Mouse (Mus musculus): ENCODE measurements around the gene Epb41l5. TPM values are rescaled to one million over a fixed set of nuclear protein-coding genes. Genes with fewer than 3 reads are reported as not detected.

Epb41l5 gene
- polyA plus RNA-seq, 1 experiment from 2014 or later: 25.5 TPM

DNA sequence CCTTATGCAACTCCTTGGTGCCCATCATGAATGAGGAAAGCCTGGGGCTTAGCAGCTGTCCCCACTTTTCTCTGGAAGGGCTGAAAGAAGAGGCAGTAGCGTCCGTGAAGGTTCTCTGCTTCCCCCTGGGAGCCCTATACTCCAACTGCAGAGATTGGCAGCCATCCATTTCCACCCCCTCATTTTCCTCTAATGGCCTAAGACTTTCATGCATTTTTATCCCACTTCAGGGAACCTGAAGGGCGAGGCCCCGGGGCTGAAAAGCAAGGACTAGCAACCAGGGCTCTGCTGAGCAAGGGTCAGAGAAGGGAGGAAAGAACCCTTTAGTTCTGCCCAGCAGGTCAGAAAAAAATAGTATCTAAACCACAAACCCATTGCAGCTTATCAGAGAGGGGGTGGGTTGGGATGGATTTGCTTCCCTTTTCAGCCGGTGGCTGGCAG is 123.8 kb downstream of the Epb41l5 start:
- Histone ChIP-seq H3K9ac (replicated peaks) (peak overlapping the region; percentile 75), H3K36me3 (replicated peaks; ENCODE audit: insufficient read depth, low read length) (peaks cover 5% of the 10 kb centered on the region; the same call in 1 of the 2 replicates), H3K9me3 (ENCODE audit: low read length) (peaks cover 7% of the 10 kb centered on the region; the same call in 1 of the 2 replicates), H3K27me3 (ENCODE audit: insufficient read depth, low read length) (no peaks in the 10 kb centered on the region), H3K4me2 (ENCODE audit: low read depth, low read length) (peak overlapping the region; percentile 83), H3K4me1 (ENCODE audit: insufficient read depth) (peaks cover 25% of the 10 kb centered on the region), H3K4me3 (ENCODE audit: low read depth, low read length) (peak overlapping the region; percentile 61), H3K27ac (ENCODE audit: low read depth) (0 out of 2 replicates have a peak overlapping the region, but pooled peaks have one; percentile 93)
- ATAC-seq (no peak), DNase-seq (no peak)
- WGBS (ENCODE audit: insufficient replicate concordance): 9% methylated on average over 5 of the region's 5 CpGs
- TF ChIP-seq CTCF (IDR thresholded peaks at IDR 0.05; ENCODE audit: low read depth) (peak; percentile 14; the same call in 1 of the 2 replicates), EP300 (IDR thresholded peaks at IDR 0.05; ENCODE audit: low read depth) (no peak)

- ATAC-seq (no peak), DNase-seq (no peak)
- H3K4me1 ChIP-seq (ENCODE audit: insufficient read depth): peaks cover 28% of the 10 kb centered on the region
- H3K27ac ChIP-seq (ENCODE audit: low read depth): no peak overlapping the region
- H3K27me3 ChIP-seq (ENCODE audit: insufficient read depth, low read length): no peaks in the 10 kb centered on the region
- H3K4me2 ChIP-seq (ENCODE audit: low read depth, low read length): no peak overlapping the region
- H3K36me3 ChIP-seq (replicated peaks; ENCODE audit: insufficient read depth, low read length): peaks cover 5% of the 10 kb centered on the region; the same call in 1 of the 2 replicates
- H3K4me3 ChIP-seq (ENCODE audit: low read depth, low read length): no peak overlapping the region
- WGBS (ENCODE audit: insufficient replicate concordance): 85% methylated on average over 7 of the region's 7 CpGs
- TF ChIP-seq CTCF (IDR thresholded peaks at IDR 0.05; ENCODE audit: low read depth) (no peak), EP300 (IDR thresholded peaks at IDR 0.05; ENCODE audit: low read depth) (no peak)
- H3K9me3 ChIP-seq (ENCODE audit: low read length): 0 out of 2 replicates have a peak, but pooled peaks cover 2% of the 10 kb centered on the region
- H3K9ac ChIP-seq (replicated peaks): no peak overlapping the region
These were observed 125.0 kb downstream of the Epb41l5 start for GRCm38 (mm10) chr1:119523826-119524225.

DNA sequence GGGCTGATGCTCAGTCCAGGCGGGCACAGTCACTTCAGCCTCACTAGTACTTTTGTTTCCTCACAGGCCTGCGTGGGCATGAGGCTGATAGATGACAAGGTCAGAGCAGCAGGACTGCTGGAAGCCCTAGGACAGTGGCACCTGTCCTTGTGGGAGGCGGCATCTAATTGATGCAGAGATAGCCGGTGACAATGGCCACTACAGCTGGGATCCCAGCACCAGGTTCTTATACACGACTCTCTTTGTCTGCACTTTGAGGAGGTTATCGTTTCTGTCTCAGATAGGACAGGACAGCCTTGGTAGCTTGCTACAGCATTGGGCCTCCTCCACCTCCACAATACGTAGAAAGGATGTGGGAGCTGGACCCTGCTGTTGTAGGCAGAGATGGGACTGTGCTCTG is 125.4 kb downstream of the Epb41l5 start:
- H3K36me3 ChIP-seq (replicated peaks; ENCODE audit: insufficient read depth, low read length): peaks cover 5% of the 10 kb centered on the region; the same call in 1 of the 2 replicates
- no peak overlapping the region for H3K4me2 ChIP-seq (ENCODE audit: low read depth, low read length)
- H3K9ac ChIP-seq (replicated peaks): no peak overlapping the region
- WGBS (ENCODE audit: insufficient replicate concordance): 75% methylated on average over 7 of the region's 7 CpGs
- H3K27ac ChIP-seq (ENCODE audit: low read depth): no peak overlapping the region
- peaks cover 28% of the 10 kb centered on the region for H3K4me1 ChIP-seq (ENCODE audit: insufficient read depth)
- no peaks in the 10 kb centered on the region for H3K9me3 ChIP-seq (ENCODE audit: low read length)
- ATAC-seq: no peak
- no peak for DNase-seq
- no peak overlapping the region for H3K4me3 ChIP-seq (ENCODE audit: low read depth, low read length)
- H3K27me3 ChIP-seq (ENCODE audit: insufficient read depth, low read length): no peaks in the 10 kb centered on the region
- TF ChIP-seq EP300 (IDR thresholded peaks at IDR 0.05; ENCODE audit: low read depth) (no peak), CTCF (IDR thresholded peaks at IDR 0.05; ENCODE audit: low read depth) (no peak)

- Histone ChIP-seq H3K4me3 (ENCODE audit: low read depth, low read length) (no peak overlapping the region), H3K9me3 (ENCODE audit: low read length) (no peaks in the 10 kb centered on the region), H3K4me2 (ENCODE audit: low read depth, low read length) (no peak overlapping the region), H3K9ac (replicated peaks) (no peak overlapping the region), H3K4me1 (ENCODE audit: insufficient read depth) (peaks cover 28% of the 10 kb centered on the region), H3K27me3 (ENCODE audit: insufficient read depth, low read length) (no peaks in the 10 kb centered on the region), H3K27ac (ENCODE audit: low read depth) (no peak overlapping the region; the same call in 1 of the 2 replicates), H3K36me3 (replicated peaks; ENCODE audit: insufficient read depth, low read length) (peaks cover 5% of the 10 kb centered on the region; the same call in 1 of the 2 replicates)
- ATAC-seq (peak; percentile 18; the same call in 1 of the 2 replicates), DNase-seq (no peak)
- 63% methylated on average over 4 of the region's 4 CpGs for WGBS (ENCODE audit: insufficient replicate concordance)
- TF ChIP-seq EP300 (IDR thresholded peaks at IDR 0.05; ENCODE audit: low read depth) (no peak), CTCF (IDR thresholded peaks at IDR 0.05; ENCODE audit: low read depth) (no peak)
These were observed 126.1 kb downstream of the Epb41l5 start for GRCm38 (mm10) chr1:119522726-119523125.

DNA sequence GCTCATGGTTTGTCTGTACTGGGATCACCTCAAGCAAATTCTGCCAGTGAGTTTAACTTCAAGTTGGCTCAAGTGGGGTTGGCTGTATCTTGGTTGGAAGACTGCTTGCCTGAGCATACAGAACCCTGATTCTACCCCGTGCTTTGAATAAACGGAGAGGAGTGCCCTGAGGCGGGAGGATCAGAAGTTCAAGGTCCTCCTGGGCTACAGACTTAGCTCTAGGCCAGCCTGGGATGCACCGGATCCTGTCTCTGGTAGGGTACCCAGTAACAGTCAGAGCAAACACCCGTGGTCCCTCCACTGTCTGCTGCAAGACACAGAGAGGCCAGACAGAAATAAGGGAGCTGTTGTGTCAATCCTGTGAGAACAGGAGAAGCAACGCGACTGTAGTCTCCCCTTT is 127.1 kb downstream of the Epb41l5 start:
- Histone ChIP-seq H3K9ac (replicated peaks) (no peak overlapping the region), H3K27ac (ENCODE audit: low read depth) (no peak overlapping the region), H3K36me3 (replicated peaks; ENCODE audit: insufficient read depth, low read length) (no peaks in the 10 kb centered on the region), H3K4me1 (ENCODE audit: insufficient read depth) (peaks cover 26% of the 10 kb centered on the region), H3K9me3 (ENCODE audit: low read length) (no peaks in the 10 kb centered on the region), H3K4me3 (ENCODE audit: low read depth, low read length) (no peak overlapping the region), H3K4me2 (ENCODE audit: low read depth, low read length) (no peak overlapping the region), H3K27me3 (ENCODE audit: insufficient read depth, low read length) (no peaks in the 10 kb centered on the region)
- 65% methylated on average over 7 of the region's 7 CpGs for WGBS (ENCODE audit: insufficient replicate concordance)
- DNase-seq: no peak
- TF ChIP-seq EP300 (IDR thresholded peaks at IDR 0.05; ENCODE audit: low read depth): no peak
- no peak for TF ChIP-seq CTCF (IDR thresholded peaks at IDR 0.05; ENCODE audit: low read depth)
- no peak for ATAC-seq

- ATAC-seq (no peak), DNase-seq (no peak)
- Histone ChIP-seq H3K27me3 (ENCODE audit: insufficient read depth, low read length) (no peaks in the 10 kb centered on the region), H3K4me3 (ENCODE audit: low read depth, low read length) (no peak overlapping the region), H3K9ac (replicated peaks) (no peak overlapping the region), H3K9me3 (ENCODE audit: low read length) (no peaks in the 10 kb centered on the region), H3K4me1 (ENCODE audit: insufficient read depth) (peaks cover 21% of the 10 kb centered on the region), H3K4me2 (ENCODE audit: low read depth, low read length) (no peak overlapping the region), H3K36me3 (replicated peaks; ENCODE audit: insufficient read depth, low read length) (no peaks in the 10 kb centered on the region), H3K27ac (ENCODE audit: low read depth) (no peak overlapping the region)
- TF ChIP-seq CTCF (IDR thresholded peaks at IDR 0.05; ENCODE audit: low read depth) (no peak), EP300 (IDR thresholded peaks at IDR 0.05; ENCODE audit: low read depth) (no peak)
- WGBS (ENCODE audit: insufficient replicate concordance): 60% methylated on average over 2 of the region's 2 CpGs
These were observed 127.8 kb downstream of the Epb41l5 start for GRCm38 (mm10) chr1:119521029-119521428.
